Mouse (Mus musculus): ENCODE measurements around the gene Emx1.
"Not testable (repeated sequence)": the region's sequence is repeated elsewhere in the genome, so short reads cannot be mapped to it uniquely, and the experiment has no call there.

The Emx1 gene

GRCm38 (mm10) chr6:85187340-85188211, at the start of gene Emx1:
TSS of gene Emx1 (plus strand) at chr6:85187438.
- peak; percentile 25 for DNase-seq

DNA sequence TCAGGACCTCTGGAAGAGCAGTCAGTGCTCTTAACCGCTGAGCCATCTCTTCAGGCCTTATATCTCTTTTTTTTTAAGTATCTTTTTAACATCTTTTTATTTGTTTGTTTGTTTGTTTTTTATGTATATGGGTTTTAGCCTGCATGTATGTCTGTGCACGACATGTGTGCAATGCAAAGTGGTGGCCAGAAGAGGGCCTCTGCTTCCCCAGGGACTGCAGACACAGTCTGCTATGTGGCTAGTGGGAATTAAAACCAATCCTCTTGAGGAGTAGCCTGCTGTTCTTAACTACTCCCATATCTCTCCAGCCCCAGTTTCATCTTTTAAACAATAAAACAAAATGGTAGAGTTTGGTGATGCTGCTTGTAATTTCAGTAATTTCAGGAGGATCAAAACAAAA, 47.7 kb upstream of the Emx1 start:
- no peak for DNase-seq

DNA sequence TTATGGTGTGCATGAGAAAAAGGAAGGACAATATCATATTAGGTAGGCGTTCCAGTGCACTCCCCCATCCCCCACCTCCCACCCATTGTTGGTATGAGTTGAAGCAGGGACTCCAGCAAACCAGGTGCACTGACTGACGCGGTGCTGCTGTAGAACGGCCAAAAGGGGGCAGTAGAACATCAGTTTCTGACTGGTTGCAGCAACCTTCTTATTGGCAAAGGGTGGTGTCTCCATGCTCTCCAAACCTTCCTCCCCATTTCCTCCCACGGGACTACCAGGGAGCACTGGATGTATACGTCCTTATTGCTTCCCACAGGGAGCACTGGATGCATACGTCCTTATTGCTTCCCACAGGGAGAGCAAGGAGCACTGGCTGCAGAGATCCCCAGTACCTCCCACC, 46.2 kb upstream of the Emx1 start:
- peak; percentile 72 for DNase-seq

DNA sequence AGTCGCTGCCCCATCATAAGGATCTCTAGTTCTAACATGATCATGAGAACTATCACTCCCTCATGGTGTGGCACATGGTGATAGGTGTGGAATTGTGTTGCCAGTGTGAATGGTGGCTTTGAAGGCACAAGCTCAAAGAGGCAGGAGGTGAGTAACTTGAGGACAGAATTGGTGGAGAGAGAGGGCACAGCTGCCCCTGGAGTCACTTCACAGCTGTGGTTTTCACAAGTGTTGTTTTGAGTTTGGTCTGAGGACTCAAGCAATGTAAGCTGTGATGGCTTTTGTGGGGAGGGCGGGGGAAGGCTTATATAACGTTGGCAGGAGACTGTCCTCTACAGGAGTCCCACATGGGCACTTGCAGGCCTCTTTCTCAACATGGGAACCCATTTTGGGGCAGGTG, 42.8 kb upstream of the Emx1 start:
- DNase-seq = no peak

DNA sequence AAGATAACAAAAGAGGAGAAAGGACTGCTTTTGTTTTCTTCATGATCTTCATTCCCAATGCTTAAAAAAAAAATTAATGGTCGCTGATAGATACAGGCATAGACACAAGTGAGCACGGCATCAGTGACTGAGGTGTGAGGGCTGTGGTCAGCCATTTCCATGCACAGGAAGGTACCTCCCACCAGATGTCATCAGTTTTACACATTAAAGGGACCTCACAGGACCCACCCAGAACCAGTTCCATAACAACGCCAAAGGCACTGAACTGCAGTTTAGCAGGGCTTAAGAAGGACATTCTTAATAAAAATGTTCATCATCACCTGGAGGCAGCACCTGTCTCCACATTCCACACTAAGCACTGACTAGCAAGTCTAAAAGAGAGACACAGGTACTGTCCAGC, 39.6 kb upstream of the Emx1 start:
- no peak for DNase-seq

DNA sequence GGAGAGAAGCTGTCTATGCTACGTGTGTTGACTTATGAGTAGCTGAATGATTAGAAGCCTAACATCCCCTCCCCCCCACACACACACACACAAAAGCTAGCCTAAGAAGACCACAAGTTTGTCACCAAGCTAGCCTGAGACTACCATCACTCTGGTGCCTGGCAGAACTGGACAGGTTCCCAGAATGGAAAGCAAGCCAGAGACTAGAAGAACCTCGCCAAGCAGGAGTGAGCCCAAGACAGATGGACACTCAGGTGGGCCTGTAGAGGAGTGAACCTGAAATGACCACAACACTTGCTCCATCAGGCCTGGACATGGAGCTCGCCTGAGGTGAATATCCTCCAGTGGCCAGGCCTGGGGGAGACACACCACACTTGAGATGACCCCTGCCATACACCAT, 36.9 kb upstream of the Emx1 start:
- DNase-seq = no peak

GRCm38 (mm10) chr6:85153970-85154540, 33.2 kb upstream of the Emx1 start:
- peak; percentile 84 for DNase-seq

DNA sequence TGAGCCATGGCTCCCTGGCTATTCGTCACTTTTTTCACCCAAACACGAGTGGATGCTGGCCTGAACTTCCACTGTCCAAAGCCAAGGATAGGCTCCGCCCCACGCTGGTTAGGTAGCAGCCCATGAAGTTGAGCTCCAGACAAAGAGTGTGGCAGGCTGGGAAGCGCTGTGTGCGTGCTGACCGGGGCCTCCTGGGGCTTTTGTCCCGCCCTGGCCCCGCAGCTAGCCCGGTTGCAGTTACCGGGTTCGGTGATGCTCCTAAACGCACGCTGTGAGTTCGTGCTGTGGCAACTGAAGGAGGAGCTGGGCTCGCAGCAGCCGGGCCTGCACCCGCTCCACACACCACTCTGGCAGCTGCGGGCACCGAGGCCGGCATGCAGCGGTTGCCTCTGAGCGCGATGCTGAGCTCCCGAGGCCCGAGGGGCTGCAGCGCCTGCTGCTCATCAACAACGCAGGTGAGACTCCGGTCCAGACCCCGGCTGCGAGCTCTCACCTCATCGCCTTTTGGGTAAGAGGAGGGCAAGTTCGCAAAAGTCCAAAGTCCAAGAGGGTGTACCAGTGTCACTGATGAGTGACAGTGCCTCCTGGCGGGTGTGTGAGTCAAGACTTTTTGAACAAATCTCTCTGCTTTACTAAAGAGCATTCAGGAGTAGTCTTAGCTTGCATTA, 32.2 kb upstream of the Emx1 start:
- peak; percentile 65 for DNase-seq

GRCm38 (mm10) chr6:85156551-85156950, 30.7 kb upstream of the Emx1 start:
- DNase-seq = not testable (repeated sequence)

DNA sequence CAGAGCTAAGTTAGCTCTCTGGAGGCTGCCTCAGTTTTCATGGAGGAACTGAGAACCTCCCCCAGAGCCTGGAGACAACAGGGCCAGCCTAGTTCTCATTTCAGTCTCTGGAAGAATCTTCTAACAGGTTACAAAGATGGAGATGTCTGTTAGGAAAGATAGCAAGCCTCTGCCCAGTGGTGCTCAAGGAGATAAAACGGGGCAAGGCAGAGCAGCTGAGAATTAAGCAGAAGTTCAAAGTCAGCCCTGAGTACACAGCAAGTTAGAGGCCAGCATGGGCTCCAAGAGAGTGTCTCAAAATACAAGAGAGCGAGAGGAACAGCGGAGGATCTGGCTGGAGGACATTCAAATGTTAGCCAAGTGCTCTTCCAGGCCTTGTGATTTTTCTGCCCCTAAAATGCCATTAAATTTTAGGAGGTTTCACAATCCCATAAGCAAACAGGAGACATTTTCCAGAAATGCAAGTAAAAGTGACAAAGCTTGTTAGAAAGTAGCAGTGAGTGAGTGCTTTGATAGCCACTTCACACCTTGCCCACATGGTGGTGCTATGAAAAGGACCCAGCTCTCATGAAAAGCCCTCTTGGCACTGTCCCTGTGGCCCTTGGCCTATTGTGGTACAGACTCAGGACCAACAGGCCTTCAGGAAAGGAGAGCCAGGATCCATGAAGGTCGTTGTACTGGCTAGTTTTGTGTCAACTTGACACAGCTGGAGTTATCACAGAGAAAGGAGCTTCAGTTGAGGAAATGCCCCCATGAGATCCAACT, 29.0 kb upstream of the Emx1 start:
- not testable (repeated sequence) for DNase-seq

DNA sequence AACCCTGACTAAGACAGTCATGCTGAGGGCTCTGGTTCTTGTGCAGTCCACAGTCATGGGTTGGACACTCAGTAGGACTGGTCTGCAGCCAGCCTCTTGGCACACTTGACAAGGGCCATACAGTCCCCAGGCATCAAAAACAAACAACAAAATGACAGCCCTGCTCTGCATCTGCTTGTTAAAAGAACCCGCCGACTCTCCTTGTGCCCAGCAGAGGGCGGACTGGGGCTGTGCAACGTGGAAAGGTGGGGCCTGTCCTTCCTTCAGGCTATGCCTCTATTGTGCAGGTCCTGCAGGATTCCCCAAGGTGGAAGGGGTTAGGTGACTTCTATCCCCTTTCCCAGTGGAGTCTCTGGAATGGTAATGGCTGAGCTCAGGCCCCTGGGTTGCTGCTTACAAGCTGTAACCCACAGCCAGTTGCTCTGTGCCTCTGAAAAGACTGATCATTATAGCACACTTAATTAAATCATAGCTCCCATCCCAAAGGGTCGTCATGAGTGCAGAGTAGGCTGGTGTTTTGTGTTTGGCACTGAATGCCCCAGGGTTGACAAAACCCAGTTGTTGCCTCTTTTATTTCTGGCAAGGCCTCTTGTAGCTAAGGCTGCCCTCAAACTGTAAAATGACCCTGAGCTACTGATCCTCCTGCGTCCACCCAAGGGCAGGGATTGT, 28.0 kb upstream of the Emx1 start:
- peak; percentile 74 for DNase-seq

DNA sequence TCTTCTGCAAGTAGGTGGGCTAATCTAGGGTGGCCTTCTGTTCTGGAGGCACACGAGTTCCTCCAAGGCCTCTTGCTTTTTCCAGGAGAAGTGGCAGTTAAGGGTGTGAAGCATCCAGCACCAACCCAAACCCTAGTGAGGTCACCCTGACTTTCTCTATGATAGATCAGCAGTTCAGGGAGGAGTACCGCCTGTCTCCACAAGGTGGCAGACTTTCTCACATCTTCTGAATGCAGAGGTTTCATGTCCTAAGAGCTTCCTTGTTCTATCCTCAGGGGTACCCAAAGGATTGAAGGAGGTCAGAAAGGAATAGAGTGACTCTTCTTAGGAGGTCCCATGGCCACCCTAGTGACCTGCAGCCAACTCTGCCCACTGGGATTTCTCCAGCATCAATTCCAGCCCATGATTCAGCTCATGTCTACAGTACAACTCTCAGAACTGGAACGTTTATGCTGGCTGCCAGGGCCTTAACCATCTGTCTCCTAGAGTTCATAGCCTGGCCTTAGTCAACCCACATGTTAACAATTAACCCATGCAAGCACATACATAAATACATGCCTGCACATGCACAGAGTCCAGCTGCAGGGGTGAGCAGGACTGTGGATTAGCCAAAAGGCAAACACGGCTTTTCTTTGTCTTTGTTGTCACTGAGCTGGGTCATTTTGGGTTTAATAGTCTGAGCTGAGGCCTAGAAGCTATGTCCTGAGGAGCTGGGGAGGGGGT, 26.9 kb upstream of the Emx1 start:
- peak; percentile 86 for DNase-seq

DNA sequence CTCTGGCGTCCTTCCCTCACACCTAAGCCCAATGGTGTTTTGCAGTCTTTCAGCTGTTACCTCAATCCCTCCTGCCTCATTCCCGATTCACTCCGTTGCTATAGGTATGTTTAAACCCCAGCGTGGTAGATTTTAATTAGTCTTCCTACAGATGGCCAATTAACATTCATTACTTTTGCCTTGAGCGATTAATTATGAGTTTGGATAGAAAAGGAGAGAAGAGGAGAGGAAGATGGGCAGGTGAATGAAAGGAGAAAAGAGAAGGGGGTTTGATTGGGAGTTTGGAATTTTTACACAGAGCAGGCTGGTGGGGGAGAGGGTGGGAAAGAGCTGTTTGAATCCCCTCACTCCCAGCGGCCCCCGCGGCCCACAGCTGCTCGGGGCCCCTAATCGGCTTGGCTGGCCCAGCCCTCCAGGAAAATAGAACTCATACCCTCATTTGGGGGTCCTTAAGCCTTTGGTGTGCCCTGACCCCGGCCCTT, 21.8 kb upstream of the Emx1 start:
- no peak for DNase-seq

DNA sequence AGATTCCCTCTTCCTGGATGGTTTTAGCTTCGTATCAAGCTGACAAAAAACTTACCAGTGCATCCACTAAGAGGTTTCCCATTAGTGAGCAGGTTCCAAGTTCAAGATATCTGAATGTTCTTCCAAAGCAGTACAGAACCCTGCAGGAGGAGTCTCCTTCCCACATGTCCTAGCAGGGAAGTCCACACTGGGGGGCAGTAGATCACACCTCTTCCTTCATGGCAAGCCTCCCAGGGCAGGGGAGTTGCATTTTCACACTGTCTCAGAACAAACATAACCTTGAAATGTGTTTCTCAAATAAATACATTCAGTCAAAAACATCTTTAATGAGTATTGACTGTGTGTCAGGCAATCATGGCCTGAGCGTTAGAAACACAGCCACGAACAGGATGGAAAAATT, 7.7 kb upstream of the Emx1 start:
- no peak for DNase-seq

- no peak for DNase-seq
Measured at GRCm38 (mm10) chr6:85180036-85180435, 7.2 kb upstream of the Emx1 start.

DNA sequence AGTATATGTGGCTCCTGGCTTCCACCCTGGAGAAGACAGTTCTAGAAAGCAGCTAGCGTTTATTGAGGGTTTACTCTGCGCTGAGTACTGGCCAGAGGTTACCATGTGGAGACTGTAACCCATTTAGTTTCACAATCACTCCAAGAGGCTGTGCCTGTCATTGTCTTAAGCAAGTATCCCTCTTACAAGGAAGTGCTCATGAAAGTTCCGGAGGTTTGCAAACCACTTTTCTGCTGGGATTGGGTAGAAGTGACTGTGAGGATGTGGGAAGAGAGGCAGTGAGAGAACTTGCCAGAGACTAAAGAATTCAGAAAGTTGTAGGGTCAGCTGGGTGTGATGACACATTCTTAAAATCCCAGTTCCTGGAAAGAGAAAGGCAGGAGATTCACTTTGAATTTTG, 3.3 kb upstream of the Emx1 start:
- no peak for DNase-seq

GRCm38 (mm10) chr6:85186033-85186743, 1.1 kb upstream of the Emx1 start:
- no peak for DNase-seq

- no peak for DNase-seq
Measured at GRCm38 (mm10) chr6:85186744-85187059, 536 bp upstream of the Emx1 start.

- no peak for DNase-seq
Measured at GRCm38 (mm10) chr6:85188256-85189110, 1.2 kb downstream of the Emx1 start.

DNA sequence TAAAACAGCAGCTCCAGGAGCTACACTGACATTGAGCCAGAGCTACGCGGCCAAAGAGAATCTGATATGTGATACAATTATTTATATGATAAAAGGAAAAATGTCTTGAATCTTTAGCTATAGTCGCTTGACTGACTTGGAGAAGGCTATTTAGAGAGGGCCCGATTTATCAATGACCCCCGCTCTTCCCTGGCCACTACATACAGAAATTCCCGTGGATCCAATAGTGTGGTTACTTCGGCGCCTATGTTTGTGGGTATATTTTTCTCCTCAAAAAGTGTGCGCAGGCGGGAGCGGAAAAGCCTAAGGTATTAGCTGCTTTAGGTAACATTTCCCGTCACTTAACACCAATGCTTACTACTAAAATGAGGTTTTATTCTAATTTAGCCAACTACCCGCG, 2.1 kb downstream of the Emx1 start:
- no peak for DNase-seq

Data from thymus, postnatal 4 days (tissue).